Mouse (Mus musculus) yolk sac, embryonic 10.5 days (tissue): Measurements from ENCODE around the gene Neurl3.

ENCODE experiments used
- DNase-seq: peaks from one replicate; pipeline ENCODE4 v3.0.0-alpha.2; 2017; ENCODE audit warnings: low spot score

Neurl3 gene

DNA sequence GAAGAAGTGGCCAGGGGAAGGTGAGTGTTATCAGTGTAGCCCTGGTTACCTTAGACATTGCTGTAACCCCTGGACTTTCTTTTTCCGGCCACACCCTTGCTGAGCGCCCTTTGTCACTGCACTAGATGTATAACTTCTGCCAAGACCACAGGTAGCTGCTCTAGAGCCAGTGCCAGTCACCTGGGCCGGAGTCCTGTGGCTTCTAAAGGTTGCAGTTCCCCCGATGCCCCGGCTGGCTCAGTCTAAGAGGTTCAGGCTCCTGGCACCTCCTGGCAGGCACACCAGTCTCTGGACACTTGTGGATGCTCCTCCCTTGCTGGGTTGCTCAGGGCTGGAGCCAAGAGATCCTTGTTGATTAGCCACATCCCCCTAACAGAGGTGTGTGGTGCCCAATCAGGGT, at the start of gene Neurl3:
Gene Neurl3, minus strand, starts transcription at position 225 of the 400 bp plus-strand sequence.
- no peak for DNase-seq

GRCm38 (mm10) chr1:36323746-36324448, 49.4 kb upstream of the Neurl3 start:
- peak; percentile 56 for DNase-seq

DNA sequence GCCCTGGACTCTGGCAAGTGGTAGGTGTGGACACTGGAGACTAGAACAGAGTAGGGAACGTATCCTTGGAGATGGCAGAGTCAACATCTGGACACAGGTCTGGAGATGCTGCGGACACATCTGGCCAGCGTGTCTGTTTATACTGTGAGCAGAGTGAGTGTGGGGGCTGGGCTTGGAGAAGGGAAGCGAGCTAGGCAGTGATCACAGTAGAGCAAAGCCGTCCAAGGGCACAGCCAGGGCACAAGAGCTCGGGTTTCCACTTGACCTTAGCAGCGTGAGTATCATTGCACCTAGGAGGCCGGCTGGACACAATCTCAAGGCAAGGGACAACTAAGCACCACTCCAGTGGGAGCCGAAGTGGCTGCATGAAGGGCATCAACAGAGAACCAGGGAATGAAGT, 48.6 kb upstream of the Neurl3 start:
- no peak for DNase-seq

GRCm38 (mm10) chr1:36321829-36322573, 47.5 kb upstream of the Neurl3 start:
- no peak for DNase-seq

GRCm38 (mm10) chr1:36321164-36321563, 46.7 kb upstream of the Neurl3 start:
- no peak for DNase-seq

- DNase-seq = no peak
Observed at GRCm38 (mm10) chr1:36315776-36316100, 41.3 kb upstream of the Neurl3 start.

DNA sequence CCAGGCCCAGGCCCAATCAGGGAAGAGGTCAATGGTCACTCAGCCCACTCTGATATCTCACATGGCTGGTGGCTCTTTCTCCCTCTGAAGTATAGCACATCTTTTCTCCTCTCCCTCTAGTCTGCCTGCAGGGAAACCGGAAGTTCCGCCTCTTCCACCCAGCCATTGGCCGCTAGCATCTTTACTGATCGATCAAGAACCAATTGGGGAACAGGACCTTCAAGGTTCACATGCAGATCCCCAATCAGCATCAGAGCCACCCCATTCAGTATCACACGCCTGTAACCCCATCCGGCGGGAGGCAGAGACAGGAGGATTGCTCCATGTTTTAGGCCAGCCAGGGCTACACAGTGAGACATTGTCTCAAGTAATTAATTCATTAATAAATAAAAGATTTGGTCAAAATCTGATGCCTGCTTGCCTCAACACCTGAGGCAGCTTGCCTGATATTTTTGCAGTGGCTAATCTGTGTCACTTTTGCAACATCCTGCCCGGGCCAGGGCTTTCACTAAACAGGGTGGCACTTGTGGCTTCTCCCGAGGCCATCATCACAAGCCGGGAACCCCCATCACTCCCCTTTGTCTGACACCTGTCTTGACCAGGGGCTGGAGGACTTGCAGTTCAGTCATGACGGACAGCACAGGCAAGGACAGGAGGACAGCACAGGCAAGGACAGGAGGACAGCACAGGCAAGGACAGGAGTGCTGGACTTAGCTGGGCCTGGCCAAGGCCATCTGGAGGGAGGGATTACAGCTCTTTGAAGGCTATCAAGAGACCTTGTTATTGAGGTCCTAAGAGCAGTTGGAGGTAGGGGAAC, 40.7 kb upstream of the Neurl3 start:
- peak; percentile 37 for DNase-seq

DNA sequence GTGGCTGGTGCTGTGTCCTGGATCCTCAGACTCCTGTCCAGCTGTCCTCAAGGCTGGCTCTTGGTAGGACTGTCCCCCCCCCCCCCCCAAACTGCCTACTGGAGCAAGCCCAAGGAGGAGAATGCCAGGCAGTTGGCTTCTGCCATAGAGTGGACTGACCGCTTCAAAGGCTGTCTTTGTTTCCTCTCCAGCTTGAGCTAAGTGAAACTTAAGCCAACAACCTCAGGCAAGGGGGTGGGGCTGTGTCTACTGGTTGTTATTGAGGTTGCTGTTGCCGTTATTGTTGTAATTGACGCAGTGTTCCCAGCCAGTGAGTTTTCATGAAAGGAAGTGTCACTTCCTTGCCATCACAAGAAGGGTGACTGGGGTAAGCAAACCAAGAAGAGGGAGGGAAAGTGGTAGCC, 35.0 kb upstream of the Neurl3 start:
- no peak for DNase-seq

GRCm38 (mm10) chr1:36308966-36309475, 34.5 kb upstream of the Neurl3 start:
- no peak for DNase-seq

- no peak for DNase-seq
Observed at GRCm38 (mm10) chr1:36308451-36308901, 34.0 kb upstream of the Neurl3 start.

DNA sequence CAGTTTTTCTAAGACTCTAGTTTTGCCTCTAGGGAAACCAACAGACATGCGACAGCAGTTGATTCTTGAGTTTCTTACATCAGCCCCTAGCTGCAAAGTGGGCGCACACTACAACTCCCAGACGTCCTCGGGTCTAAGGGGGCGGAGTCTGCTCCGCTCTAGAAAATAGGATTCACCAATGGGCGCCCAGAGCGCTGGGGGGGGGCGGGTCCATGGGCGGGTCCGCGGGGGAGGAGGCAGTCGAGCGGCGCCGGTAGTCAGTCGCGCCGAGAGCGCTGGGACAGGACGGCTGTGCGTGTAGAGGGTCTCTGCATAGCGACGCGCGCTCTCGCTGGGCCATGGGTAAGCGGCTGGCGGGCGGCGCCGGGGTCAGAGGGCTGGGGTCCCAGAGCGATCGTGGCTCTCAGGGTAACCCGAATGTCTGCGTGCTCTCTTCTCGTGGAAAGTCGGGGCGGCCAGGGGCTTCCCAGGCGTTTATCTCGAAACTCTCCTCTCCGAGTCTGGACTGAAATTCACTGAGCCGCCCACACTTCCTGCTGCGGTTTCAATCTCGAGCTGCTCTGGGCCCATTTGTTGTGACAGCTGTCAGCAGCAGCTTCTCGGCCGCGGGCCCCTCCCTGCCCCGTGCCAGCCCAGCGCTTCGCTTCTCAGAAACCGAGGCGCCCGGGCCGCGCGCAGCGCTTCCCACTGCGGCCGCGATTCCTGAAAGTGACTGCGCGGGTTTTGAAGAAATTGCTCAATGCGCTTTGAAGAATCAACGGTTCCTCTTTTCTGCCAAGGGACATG, 33.2 kb upstream of the Neurl3 start, which contains the start of gene Arid5a:
Gene Arid5a, plus strand, starts transcription at position 239 of the 786 bp plus-strand sequence.
- DNase-seq = peak; percentile 94

DNA sequence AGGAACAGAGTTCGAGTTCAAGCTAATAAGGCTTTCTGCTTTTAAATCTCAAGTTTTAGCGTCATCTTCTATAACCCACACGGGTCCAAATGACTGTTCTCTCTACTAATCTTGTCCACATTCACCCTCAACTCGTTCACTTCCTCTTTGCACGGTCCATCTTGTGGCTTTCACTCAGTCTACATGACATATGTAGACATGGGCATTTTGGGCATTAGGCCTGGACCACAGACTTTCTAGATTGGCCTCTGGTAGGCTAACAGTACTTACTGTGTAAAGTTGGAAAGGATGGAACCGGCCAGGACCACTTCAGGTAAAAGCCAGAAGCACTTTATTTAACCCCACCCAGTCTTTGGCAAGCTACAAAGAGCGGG, 32.6 kb upstream of the Neurl3 start:
- DNase-seq = no peak

DNA sequence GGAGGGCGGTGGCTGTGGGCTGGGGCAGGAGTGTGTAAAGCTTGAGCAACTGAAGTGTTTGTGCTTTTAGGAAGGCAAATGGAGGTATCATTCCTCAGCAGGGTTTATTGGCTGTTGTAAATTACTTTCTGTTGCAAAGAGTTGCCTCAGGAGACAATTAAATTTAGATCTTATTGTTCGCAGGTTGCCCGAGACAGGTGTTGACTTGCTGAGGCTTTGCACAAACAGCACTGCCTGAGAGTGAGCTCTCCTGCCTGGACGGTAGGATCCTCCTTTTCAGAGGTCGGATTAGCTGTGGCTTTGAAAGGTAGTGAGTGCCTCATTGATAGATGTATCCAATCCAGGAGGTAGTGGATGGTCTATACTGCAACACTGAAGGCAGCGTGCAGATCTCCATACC, 31.6 kb upstream of the Neurl3 start:
- no peak for DNase-seq

DNA sequence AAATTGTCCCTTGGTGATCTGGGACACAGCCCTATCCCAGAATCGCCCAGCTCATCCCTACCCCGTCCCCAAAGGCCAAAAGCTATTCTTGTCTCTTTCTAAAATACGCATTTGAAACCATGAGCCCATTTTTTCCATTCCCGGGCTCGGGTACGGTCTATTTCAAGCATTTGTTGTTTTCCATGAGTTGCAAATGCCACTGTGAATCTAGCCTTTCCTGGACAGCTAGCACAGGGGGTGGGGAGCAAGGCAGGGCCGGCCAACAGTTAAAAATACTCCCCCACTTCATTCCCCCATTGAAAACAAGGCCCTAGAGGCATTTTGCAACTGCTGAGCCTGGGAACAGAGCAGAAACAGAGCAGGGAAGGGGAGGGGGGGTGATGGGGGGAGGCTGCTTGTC, 30.3 kb upstream of the Neurl3 start:
- DNase-seq = no peak

DNA sequence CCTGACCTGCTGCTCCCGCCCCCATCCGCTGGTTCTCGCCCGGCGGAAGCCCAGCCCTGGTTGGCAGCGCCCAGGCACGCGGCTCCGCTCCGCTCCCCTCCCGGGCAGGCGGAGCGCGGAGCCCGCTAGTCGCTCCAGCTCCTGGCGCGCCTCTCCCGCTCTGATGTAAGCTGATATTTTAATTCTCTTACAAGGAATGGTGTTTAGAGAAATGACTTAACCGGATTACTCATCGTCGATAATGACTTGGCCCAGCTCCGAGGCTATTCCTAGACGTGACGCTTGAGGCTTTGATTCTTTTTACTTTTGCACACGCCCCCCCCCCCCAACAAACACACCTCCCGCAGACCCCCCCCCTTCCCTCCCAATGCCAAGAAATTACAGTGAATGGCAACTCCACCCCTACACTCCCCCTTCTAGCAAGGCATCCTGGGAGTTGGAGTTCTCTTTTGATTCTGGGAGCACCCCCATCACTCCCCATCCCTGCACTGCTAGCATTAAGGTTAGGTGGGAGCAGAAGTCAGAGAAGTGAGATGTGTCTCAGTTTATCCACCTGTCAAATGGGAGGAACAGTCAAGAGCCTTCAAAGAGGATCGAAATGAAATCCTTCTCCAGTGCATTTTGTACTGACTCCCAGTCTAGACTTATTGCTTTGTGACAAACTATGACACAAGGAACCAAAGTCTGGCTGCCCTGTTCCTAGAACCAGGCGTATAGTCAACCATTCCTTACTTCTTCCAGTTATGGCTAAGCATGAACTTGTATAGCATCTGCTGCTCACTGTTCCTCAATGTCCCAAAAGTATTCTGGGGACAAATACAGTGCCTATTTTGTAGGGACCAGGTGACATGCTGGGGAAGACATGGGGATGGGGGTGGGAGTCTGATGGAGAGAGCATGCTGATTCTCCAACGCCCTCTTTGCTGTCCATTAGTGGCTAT, 29.2 kb upstream of the Neurl3 start:
- no peak for DNase-seq

- DNase-seq = no peak
Observed at GRCm38 (mm10) chr1:36302957-36303356, 28.5 kb upstream of the Neurl3 start.

- DNase-seq = no peak
Observed at GRCm38 (mm10) chr1:36302273-36302672, 27.8 kb upstream of the Neurl3 start.

GRCm38 (mm10) chr1:36300486-36300885, 26.0 kb upstream of the Neurl3 start:
- DNase-seq = no peak

DNA sequence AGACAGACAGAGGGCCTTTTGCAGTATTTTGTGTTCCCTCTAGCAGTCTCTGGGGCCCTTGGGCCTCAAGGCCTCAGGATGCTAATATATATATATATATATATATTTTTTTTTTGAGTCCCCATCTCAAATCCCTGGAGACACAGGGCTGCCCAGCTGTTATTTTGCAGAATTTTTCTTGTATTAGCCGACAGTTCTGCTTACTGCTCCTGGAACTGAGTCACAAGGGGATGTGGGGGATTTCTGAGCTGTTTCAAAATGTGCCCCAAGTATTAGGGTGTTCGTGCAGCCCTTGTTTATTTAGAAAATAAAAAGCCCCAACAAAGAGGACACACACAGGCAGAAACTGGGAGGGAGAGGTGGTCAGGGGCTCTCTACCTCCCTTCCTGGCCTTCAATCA, 25.2 kb upstream of the Neurl3 start:
- DNase-seq = no peak

GRCm38 (mm10) chr1:36299126-36299525, 24.6 kb upstream of the Neurl3 start:
- no peak for DNase-seq

DNA sequence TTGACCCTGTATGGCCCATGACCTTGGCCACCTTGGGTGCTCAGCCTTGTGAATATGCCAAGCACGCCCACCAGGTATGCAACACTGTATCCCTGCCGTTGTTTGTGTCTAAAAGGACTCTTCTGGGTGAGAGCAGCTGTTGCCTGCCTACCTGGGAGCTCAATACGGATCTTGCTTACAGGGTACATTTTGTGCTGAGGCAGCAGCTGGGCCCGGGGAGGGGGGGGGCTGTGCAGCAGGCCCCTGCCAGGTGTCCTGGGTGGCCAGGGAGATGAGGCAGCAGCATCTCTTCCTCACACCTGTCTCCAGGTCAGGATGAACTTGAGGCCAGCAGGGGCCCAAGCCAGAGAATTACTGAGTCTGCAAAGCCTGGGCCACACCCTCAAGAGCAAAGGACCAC, 23.6 kb upstream of the Neurl3 start:
- no peak for DNase-seq
